Mouse (Mus musculus): ENCODE measurements around the gene Ccr7. TPM values are rescaled to one million over a fixed set of nuclear protein-coding genes. Genes with fewer than 3 reads are reported as not detected.

Gene Ccr7
- total and polyA plus RNA-seq, 3 experiments, result 0.04 to 0.06 TPM; not detected in 1

- H3K36me3 ChIP-seq (ENCODE audit: control insufficient read depth in 1 of 2, insufficient read depth in 2 of 2, low read length in 2 of 2), result no peaks in the 10 kb centered on the region
- no peak overlapping the region for H3K4me3 ChIP-seq (ENCODE audit: control insufficient read depth in 1 of 2, insufficient read depth in 1 of 2, low read depth in 2 of 2, low read length in 2 of 2)
- no peaks in the 10 kb centered on the region for H3K4me1 ChIP-seq (ENCODE audit: control insufficient read depth in 1 of 2, insufficient read depth in 2 of 2, low read length in 2 of 2)
- no peak overlapping the region for H3K27ac ChIP-seq (ENCODE audit: control insufficient read depth, low read depth, low read length)
- no peaks in the 10 kb centered on the region for H3K9me3 ChIP-seq (replicated peaks; ENCODE audit: insufficient read depth, low read length)
- H3K9ac ChIP-seq (ENCODE audit: control insufficient read depth, low read depth, low read length, poor library complexity, severe bottlenecking), result no peak overlapping the region
- no peaks in the 10 kb centered on the region for H3K79me2 ChIP-seq (ENCODE audit: control insufficient read depth, insufficient read depth, low read length, poor library complexity)
- no peak for DNase-seq (ENCODE audit: low read depth, low spot score)
- peaks cover 28 to 38% of the 10 kb centered on the region in 2 experiments for H3K27me3 ChIP-seq (ENCODE audit: control insufficient read depth in 1 of 2, insufficient read depth in 2 of 2, low read length in 2 of 2)
- no peak for TF ChIP-seq MYC (IDR thresholded peaks at IDR 0.05; ENCODE audit: low read depth, low read length)
- no peak for TF ChIP-seq TCF12 (IDR thresholded peaks at IDR 0.05; ENCODE audit: low read depth, low read length)
- no peak for TF ChIP-seq EP300 (IDR thresholded peaks at IDR 0.05; ENCODE audit: low read depth in 1 of 2, low read length in 2 of 2)
- no peak for TF ChIP-seq ZKSCAN1 (IDR thresholded peaks at IDR 0.05; ENCODE audit: low read depth, low read length)
- TF ChIP-seq ZC3H11A (IDR thresholded peaks at IDR 0.05; ENCODE audit: low read depth, low read length), result no peak
- no peak for TF ChIP-seq CTCF (IDR thresholded peaks at IDR 0.05 in 2 of 3, conservative IDR thresholded peaks at IDR 0.05 in 1 of 3; ENCODE audit: control insufficient read depth in 1 of 3, insufficient read depth in 1 of 3, low read depth in 2 of 3, low read length in 3 of 3, poor library complexity in 1 of 3, severe bottlenecking in 1 of 3)
- no peak for TF ChIP-seq POLR2A (IDR thresholded peaks at IDR 0.05; ENCODE audit: control insufficient read depth in 1 of 2, insufficient read depth in 1 of 2, low read depth in 1 of 2, low read length in 2 of 2, poor library complexity in 1 of 2)
- no peak for TF ChIP-seq GABPA (IDR thresholded peaks at IDR 0.05; ENCODE audit: low read depth, low read length)
- TF ChIP-seq MXI1 (IDR thresholded peaks at IDR 0.05; ENCODE audit: low read depth, low read length), result no peak
- no peak for TF ChIP-seq HCFC1 (IDR thresholded peaks at IDR 0.05; ENCODE audit: low read depth, low read length)
- no peak for TF ChIP-seq USF1 (IDR thresholded peaks at IDR 0.05; ENCODE audit: low read depth, low read length)
- no peak for TF ChIP-seq UBTF (IDR thresholded peaks at IDR 0.05; ENCODE audit: borderline replicate concordance, insufficient read depth, low read depth, low read length)
- no peak for TF ChIP-seq SMC3 (IDR thresholded peaks at IDR 0.05; ENCODE audit: low read depth, low read length)
- TF ChIP-seq ZMIZ1 (IDR thresholded peaks at IDR 0.05; ENCODE audit: low read depth, low read length), result no peak
- no peak for TF ChIP-seq E2F4 (IDR thresholded peaks at IDR 0.05; ENCODE audit: borderline replicate concordance, low read depth, low read length)
- TF ChIP-seq TBP (IDR thresholded peaks at IDR 0.05; ENCODE audit: low read depth, low read length), result no peak
- TF ChIP-seq MAX (IDR thresholded peaks at IDR 0.05; ENCODE audit: low read length), result no peak
- no peak for TF ChIP-seq MAFK (IDR thresholded peaks at IDR 0.05; ENCODE audit: borderline replicate concordance, low read depth, low read length)
Measured at GRCm38 (mm10) chr11:99155817-99156216, 940 bp upstream of the Ccr7 start.

- no peaks in the 10 kb centered on the region for H3K9me3 ChIP-seq (replicated peaks; ENCODE audit: insufficient read depth, low read length)
Measured at GRCm38 (mm10) chr11:99153767-99154753, 817 bp downstream of the Ccr7 start.

More at GRCm38 (mm10) chr11:99153767-99154753, 817 bp downstream of the Ccr7 start:
- H3K9ac ChIP-seq (ENCODE audit: control insufficient read depth, low read depth, low read length, poor library complexity, severe bottlenecking), result no peak overlapping the region
- H3K79me2 ChIP-seq (ENCODE audit: control insufficient read depth, insufficient read depth, low read length, poor library complexity), result no peaks in the 10 kb centered on the region
- TF ChIP-seq NRF1 (IDR thresholded peaks at IDR 0.05; ENCODE audit: insufficient read depth, low read depth, low read length, poor library complexity, severe bottlenecking) (no peak), SMC3 (IDR thresholded peaks at IDR 0.05; ENCODE audit: low read depth, low read length) (no peak), HCFC1 (IDR thresholded peaks at IDR 0.05; ENCODE audit: low read depth, low read length) (no peak), NELFE (IDR thresholded peaks at IDR 0.05; ENCODE audit: low read depth, low read length) (no peak), MXI1 (IDR thresholded peaks at IDR 0.05; ENCODE audit: low read depth, low read length) (no peak), ETS1 (IDR thresholded peaks at IDR 0.05; ENCODE audit: low read depth, low read length) (no peak)
- no peaks in the 10 kb centered on the region; a peak in 1 of 4 replicates for H3K4me1 ChIP-seq (ENCODE audit: control insufficient read depth in 1 of 2, insufficient read depth in 2 of 2, low read length in 2 of 2)
- no peak overlapping the region for H3K4me3 ChIP-seq (ENCODE audit: control insufficient read depth in 1 of 2, insufficient read depth in 1 of 2, low read depth in 2 of 2, low read length in 2 of 2)
- no peak for DNase-seq (ENCODE audit: low read depth, low spot score)
- H3K27me3 ChIP-seq (ENCODE audit: control insufficient read depth in 1 of 2, insufficient read depth in 2 of 2, low read length in 2 of 2), result peaks cover 16 to 23% of the 10 kb centered on the region in 2 experiments
- H3K27ac ChIP-seq (ENCODE audit: control insufficient read depth, low read depth, low read length), result no peak overlapping the region
- H3K36me3 ChIP-seq (ENCODE audit: control insufficient read depth in 1 of 2, insufficient read depth in 2 of 2, low read length in 2 of 2), result no peaks in the 10 kb centered on the region

All from MEL (cell line).